Mouse (Mus musculus): ENCODE measurements around the gene Ttc22. TPM values are rescaled to one million over a fixed set of nuclear protein-coding genes. Genes with fewer than 3 reads are reported as not detected.

The Ttc22 gene
- total RNA-seq, 2 experiments from 2014 or later = 0.09 TPM; not detected in 1

GRCm38 (mm10) chr4:106663956-106664470, 41.8 kb downstream of the Ttc22 start:
- no peak for DNase-seq (ENCODE audit: low spot score)

- DNase-seq (ENCODE audit: low spot score) = no peak
Measured at GRCm38 (mm10) chr4:106664697-106665096, 42.5 kb downstream of the Ttc22 start.

GRCm38 (mm10) chr4:106665269-106665668, 43.0 kb downstream of the Ttc22 start:
- no peak for DNase-seq (ENCODE audit: low spot score)

- no peak for DNase-seq (ENCODE audit: low spot score)
Measured at GRCm38 (mm10) chr4:106665673-106666072, 43.4 kb downstream of the Ttc22 start.

GRCm38 (mm10) chr4:106666546-106666945, 44.3 kb downstream of the Ttc22 start:
- DNase-seq (ENCODE audit: low spot score) = peak; percentile 84

- DNase-seq (ENCODE audit: low spot score) = no peak
Measured at GRCm38 (mm10) chr4:106676749-106677148, 54.5 kb downstream of the Ttc22 start.

- DNase-seq (ENCODE audit: low spot score) = peak; percentile 90
Measured at GRCm38 (mm10) chr4:106678442-106679118, 56.3 kb downstream of the Ttc22 start, which contains the start of gene Ttc4. Gene Ttc4, minus strand, starts transcription at chr4:106678944.

GRCm38 (mm10) chr4:106679152-106679551, 56.9 kb downstream of the Ttc22 start:
- DNase-seq (ENCODE audit: low spot score) = no peak

GRCm38 (mm10) chr4:106680955-106681354, 58.7 kb downstream of the Ttc22 start:
- no peak for DNase-seq (ENCODE audit: low spot score)

- DNase-seq (ENCODE audit: low spot score) = no peak
Measured at GRCm38 (mm10) chr4:106688636-106689296, 66.5 kb downstream of the Ttc22 start.

Other genes with a start within 250 kb of the Ttc22 start
- gene Pcsk9, start 158.1 kb upstream of the Ttc22 start, total RNA-seq (2021) = not detected
- not detected for gene Bsnd, start 130.1 kb upstream of the Ttc22 start, total RNA-seq (2021)
- 1 to 10 TPM; 3.3 to 3.4 TPM for gene Dhcr24, start 61.4 kb upstream of the Ttc22 start, total RNA-seq (2021)
- gene Lexm, start 5.2 kb upstream of the Ttc22 start, total RNA-seq (2021) = not detected
- gene Pars2, start 28.6 kb downstream of the Ttc22 start, total RNA-seq (2021) = 1 to 10 TPM; 2.4 to 3.4 TPM
- 10 to 100 TPM; 26.1 to 27.5 TPM for gene Ttc4, start 56.5 kb downstream of the Ttc22 start, total RNA-seq (2021)
- under 1 TPM; 0.09 to 0.50 TPM for gene Mroh7, start 108.5 kb downstream of the Ttc22 start, total RNA-seq (2021)
- not detected for gene Fam151a, start 111.5 kb downstream of the Ttc22 start, total RNA-seq (2021)
- gene Acot11, start 182.6 kb downstream of the Ttc22 start, total RNA-seq (2021) = 10 to 100 TPM in 1 of 2 experiments, 1 to 10 TPM in 1; 9.9 to 13.2 TPM